Mouse (Mus musculus): ENCODE results near the gene Tldc1.
A peak's percentile ranks its signal among the peaks of the same experiment; 100 is the strongest.

Gene Tldc1

DNA sequence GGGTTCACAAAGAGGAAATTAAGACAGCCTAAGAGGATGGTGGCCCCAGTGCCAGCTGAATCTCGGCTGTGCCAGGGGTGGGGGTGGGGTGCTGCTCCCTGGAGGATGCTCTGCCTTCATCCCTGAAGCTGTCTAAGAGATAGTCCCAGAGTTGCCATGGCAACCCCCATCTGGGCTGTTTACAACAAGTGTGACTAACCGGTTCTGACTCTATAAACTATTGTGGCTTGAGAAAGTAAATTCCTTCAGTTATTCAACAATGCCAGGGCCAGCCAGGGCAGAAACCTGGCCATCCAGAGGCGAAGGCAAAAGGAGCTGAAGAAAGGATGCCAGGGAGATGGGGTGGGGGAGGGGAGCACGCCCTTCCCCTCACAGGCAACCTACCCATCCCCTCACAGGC, 23.0 kb upstream of the Tldc1 start:
- DNase-seq (ENCODE audit: low spot score) = no peak

DNA sequence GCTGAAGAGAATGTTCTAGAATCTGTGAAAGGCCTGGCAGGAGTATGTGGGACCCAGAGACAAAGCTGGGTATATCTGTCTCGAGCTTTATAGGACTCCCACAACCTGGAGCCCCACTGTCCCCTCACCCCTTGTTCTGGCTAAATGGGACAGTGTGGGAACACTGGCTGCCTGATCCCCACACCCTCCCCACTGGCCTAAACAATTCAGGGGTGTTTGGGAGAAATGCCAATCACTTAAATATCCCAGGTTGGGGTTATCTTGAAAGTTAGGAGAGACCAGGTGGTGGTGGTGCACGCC, 20.7 kb upstream of the Tldc1 start:
- no peak for DNase-seq (ENCODE audit: low spot score)

DNA sequence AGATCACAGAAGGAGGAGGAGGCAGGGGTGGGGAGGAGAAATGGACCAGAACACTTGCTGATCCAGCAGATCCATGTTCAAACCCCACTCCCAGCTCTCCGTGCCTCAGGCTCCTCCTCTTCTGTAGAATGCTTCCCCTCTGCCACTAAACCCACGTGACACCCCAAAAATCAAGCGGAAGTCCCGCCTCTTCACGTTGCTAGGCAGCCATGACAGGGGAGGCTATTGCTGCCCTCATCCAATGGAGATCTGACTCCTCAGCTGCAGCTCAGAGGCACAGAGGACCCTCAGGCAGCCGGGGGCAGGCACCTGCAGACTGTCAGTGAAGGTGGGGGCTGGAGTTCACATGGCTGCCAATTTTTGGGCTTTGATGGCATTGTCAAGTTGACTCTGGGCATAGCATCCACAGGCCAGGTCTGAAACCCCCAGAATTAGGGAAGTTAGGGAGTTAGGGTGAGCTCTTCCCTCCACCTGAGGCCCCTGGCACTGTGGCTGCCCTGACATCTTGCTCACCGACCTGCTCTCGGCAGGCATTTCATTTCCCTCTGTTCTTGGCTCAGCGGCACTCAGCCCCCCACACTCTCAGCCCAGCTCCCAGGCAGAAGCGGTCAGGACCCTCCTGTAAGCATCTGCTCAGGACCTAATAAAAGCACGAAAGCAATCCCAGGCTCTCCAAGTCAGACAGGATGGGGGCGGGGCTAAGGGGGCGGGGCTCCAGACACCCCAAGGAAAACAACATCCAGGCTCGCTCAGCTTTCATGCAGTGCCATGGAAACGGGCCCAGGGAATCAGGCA, 20.2 kb upstream of the Tldc1 start:
- DNase-seq (ENCODE audit: low spot score) = no peak

DNA sequence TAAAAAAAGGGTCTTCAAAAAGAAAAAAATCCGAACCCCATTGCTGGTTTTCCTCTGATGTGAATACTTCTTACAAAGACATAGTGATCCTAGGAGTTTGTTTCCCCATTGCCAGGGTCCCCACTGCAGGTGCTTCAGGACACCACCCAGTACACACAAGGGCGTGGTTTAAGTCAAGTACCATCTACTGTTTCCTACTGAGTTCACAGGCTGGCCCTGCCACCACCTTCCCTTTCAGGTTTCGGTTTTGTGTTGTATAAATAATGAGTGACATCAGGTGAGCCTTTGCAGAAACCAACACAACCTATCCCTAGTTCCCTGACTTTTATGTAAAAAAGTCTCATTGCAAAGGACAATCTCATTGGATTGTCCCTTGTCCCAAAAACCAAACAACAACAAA, 17.4 kb upstream of the Tldc1 start:
- DNase-seq (ENCODE audit: low spot score) = no peak

DNA sequence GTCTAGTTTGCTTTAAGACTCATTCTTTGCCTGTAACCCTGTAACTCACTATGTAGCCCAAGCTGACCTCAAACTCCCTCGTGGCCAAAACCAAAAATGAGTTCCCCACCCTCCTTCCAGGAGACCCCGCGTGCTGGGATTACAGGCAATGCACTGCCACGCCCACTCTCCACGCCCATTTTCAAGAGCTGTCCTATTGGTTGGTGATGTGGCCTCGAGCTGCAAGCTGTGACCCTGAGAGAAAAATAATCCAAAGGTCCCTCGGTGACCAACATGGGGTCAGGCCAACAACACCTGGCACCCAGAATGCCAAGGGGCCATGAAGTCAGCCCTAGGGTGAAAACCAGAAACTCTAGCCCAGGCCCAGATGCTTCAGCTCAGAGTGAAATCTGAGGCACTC, 16.5 kb upstream of the Tldc1 start:
- DNase-seq (ENCODE audit: low spot score) = no peak

DNA sequence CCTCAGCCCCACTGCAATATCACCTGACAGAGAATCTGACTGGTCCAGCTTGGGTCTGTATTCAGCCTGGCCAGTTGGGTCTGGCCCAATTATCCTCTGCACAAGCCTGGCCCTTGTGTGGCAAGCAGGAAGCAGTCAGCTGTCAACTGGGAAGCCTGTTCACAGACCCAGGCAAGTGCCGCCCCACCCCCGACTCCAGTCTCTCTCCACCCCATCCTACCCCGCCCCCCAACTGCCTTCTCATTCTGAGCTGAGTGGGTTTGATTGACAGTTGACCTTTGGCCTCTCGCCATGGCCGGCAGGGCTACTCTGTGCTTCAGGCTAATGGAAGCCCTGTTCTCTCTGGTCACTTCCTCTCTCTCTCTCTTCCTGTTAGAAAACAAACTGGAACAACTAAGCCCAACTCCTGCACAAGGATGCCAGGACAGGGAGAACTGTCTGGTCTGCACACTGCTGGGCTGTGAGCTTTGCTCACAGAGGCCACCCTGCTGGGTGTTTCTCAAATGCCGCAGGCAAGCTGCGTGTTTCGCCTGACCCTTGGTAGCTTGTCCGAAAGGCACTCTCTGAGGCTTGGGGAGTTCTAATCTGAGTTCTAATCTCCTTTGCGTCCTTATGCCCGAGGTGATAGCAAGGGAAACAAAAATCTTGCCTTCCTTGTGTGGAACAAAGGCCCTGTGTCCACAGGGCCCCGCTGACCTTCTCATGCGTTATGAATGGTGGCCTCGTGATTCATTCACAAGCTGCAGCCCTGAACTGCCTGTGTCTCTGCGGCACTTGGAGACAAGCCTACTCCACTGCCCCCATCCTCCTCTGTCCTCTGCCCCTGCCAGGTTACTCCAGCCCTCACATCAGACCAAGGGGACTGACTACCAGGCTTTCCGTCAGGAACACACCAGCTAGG, 13.8 kb upstream of the Tldc1 start:
- no peak for DNase-seq (ENCODE audit: low spot score)

DNA sequence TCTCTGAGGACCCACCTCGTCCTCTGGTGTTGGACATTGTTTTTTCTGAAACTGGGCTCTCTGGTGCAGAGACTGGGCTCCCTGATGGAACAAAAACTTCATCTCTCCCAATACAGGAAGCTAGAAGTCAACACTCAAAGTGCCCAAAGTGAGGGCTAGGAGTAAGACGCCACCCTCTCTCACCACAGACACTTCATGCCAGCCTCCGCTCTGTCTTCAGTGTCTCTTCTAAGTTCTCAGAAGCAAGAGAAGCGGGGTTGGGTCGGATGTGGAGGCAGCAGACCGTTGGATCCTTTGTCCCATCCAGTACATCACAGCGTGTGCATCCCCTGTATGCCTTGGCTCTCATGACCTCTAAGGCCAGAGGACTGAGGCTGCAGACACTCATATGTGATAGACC, 11.4 kb upstream of the Tldc1 start:
- DNase-seq (ENCODE audit: low spot score) = no peak

DNA sequence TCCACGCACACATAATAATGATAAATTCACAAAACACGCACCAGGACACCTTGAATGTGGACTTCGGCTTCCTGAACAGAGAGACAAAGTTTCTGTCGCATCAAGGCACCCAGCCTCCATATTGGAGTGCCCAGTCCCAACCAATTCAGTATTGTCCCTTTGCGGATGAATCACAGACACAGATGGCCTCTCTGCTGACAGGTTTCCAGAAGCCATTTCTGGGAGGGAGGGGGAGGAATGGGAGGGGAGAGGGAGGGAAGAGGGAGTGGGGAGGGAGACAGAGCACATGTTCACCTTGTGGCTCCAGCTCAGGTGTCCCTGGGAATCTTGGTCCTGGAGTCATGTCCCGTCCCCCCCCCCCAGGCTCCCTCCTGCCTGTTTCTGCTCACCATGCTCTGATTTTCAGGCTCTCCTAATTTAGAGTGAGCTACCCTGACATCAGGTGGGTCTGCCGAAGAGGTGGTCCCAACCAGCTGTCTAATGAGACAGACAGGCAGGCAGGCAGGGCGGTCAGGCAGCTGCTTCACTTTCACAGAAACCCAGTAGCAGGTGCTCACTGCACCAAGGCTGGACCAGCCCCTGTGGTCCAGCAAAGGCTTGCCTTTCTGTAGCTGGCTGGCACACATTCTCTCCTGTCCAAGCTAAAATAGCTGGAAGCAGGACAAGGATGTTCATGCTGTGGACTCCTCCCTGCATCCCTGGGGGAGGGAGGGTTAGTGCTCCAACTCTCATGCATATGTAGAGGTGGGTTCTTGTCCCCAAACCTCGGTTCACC, 10.6 kb upstream of the Tldc1 start:
- DNase-seq (ENCODE audit: low spot score) = no peak

DNA sequence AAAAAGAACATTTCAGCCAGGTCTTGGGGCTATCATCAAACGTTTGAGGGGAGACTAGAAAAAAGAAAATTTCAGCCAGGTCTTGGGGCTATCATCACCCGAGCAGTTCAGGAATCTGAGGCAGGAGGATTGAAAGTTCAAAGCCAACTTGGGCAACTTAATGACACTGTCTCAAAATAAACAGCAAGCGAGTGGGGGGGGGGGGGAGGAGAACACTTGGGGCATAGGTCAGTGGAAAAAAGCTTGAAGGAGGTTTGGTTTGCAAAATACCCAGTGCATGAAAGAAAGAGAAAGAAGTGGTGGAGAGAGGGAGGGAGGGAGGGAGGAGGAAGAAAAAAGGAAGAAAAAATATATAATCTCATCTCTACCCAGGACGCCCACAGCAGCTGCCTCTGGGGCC, 9.1 kb upstream of the Tldc1 start:
- DNase-seq (ENCODE audit: low spot score) = no peak

DNA sequence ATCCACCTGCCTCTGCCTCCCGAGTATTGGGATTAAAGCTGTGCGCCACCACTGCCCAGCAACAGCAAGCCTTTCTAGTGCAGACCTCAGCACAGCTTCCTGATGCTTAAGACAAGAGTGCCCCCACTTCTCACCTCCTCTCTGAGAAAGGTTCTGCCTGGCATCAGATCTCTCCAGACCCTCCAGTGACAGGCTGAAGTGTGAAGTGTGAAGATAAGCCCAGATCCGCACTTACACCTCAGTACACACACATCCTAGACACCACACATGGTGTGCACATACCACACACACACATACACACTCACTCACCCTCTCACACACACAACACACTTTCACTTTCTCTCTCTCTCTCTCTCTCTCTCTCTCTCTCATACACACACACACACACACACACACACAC, 8.7 kb upstream of the Tldc1 start:
- DNase-seq (ENCODE audit: low spot score) = no peak

DNA sequence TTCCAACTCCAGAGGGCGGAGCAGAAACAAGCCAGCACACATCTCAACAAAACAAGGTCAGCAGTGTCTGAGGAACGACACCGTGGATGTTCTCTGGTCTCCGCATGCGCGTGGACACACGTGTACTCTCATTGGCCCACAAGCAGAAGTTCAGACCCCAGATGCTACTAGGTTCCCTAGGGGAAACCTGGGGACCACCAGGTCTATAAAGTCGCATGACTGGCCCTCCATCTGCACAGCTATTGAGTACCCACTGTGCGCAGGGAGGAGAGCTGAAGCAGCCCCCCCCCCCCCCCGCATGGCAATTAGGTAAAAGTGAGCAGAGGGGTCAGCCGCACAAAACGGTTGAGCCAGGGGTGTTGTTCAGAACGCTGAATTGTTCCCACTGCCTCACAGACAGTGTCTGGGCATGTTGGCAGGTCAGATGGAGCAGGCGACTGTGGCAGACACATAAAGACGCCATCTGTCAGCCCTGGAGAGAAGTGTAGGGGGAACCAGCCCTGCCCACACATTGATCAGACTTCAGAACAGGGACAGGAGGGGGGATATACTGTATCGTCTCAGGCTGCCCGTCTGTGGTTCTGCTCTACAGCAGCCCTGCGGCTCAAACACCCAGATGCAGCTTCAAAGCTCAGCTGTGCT, 7.7 kb upstream of the Tldc1 start:
- DNase-seq (ENCODE audit: low spot score) = no peak

DNA sequence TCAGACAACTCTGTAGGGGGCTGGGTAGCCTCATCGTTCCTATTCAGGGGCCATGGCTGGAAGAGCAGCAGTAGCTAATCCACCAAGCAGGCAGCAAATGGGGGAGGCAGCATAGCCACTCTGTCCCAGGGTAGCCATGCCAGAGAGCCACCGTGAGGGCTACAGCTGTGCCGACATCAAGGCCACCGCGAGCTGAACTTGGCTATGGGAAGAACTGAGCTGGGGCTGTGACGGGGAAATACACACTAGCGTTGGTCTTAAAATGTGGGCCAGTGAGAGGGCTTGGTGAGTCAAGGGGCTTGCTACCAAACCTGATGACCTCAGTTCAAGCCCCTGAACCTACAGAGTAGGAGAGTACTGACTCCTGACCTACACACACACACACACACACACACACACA, 6.5 kb upstream of the Tldc1 start:
- DNase-seq (ENCODE audit: low spot score) = no peak

DNA sequence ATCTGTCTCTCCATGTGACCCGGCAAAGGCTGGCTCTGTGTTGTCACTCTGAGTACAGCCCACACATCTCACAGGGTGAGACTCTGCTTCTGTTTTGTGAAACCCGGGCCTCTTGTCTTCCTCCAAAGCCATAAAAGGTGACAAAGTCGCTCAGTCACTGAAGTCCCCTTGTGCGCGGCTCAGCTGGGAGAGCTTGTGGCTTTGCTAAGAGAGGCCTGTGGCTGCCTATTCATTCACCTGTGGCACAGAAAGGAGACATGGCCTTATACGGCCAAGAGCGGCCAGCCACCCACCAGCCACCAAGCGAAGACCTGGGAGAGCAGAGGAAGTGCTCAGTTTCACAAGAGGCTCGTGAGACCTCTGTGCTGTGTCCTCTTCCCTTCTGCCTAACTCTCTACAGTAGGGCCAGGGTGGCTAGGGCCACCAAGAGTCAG, 5.9 kb upstream of the Tldc1 start:
- DNase-seq (ENCODE audit: low spot score) = no peak

DNA sequence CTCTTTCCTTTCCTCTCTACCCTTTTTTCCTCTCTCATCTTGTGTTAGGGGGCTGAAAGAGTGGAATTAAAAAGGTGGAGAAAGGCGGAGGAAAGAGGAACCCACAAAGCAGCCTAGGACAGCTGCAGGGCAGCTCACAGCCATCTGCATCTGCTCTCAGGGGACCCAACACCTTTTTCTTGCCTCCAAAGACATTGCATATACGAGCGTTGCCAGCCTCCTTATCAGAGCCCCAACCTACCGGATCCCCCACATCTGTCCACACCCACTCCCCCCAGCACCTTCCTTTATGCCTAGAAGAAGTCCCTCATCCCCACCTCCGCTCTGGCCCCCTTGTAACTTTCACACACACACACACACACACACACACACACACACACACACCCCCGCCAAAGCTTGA, 5.4 kb upstream of the Tldc1 start:
- no peak for DNase-seq (ENCODE audit: low spot score)

DNA sequence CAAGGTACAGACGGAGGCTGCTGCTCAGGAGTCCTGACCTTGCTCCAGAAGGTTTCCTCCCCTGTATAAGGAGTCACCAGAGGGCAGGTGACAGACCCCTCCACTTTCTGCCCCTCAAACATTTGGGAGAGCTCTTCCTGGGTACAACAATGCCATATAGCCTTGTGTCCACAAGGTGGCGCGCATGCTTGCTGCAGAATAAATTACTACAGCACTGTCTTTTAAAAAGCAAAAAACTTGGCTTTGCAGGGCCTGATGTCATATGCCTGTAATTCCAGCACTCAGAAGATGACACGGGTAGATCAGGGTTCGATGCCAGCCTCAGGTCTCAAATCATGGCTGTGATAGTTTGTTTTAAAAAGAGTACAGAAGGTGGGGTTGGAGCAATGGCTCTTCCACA, 4.5 kb upstream of the Tldc1 start:
- peak; percentile 78 for DNase-seq (ENCODE audit: low spot score)

DNA sequence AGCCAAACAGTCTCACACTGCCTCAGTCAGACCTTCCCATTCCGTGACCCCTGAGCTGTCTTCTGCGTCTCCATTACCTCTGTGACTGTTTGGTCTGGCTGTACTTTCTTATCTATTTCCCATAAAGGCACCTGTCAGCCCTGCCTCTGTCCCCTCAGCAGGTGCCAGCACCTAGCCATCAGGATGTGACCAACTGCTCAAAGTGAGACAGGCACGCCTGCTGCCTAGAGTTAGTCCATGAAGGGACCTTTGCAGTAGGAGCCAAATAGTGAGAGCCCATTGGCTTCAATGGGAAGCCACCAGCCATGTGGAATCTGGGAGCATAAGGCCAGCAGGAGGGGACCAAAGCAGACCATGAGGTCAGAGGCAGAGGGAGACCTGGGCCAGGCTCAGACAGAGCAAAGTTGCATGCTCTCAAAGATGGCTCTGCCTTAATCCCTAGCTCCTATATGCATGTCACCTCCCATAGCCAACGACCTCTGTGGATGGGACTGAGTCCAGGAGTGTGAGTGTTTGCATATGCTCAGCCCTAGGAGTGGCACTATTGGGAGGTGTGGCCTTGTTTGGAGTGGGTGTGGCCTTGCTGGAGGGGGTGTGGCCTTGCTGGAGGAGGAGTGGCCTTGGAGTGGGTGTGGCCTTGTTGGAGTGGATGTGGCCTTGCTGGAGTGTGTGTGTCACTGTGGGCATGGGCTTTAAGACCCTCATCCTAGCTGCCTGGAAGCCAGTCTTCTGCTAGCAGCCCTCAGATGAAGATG, 3.0 kb upstream of the Tldc1 start:
- DNase-seq (ENCODE audit: low spot score) = no peak

DNA sequence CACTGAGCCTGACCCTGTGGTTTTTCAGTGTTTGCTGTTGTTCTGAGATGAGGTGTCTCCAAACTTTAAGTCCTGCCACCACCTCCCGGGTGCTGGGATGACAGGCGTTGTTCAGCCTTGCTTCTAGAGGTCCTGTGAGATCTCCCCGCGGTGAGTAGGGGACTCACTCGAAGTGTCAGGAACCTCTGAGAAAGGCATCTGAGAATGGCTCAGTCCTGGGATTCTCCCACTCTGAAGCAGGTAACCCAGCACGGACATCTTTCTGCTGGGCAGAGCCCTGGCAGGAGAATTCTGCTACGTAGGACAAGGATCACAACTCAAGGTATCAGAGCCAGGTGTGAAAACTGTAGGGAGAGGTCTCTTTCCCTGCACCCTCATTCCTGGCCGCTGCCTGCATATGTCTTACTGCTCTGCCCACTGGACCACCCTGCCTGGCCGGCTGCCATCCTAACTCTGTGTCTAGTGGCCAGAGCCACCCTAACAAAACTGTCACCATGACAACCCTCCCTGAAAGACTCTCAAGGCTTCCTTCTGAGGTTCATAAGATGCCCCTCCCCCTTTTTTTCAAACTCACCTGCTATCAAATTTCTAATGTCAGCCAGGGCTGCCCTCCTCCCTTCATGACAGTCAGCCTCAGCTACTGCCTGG, 2.3 kb upstream of the Tldc1 start:
- DNase-seq (ENCODE audit: low spot score) = no peak

DNA sequence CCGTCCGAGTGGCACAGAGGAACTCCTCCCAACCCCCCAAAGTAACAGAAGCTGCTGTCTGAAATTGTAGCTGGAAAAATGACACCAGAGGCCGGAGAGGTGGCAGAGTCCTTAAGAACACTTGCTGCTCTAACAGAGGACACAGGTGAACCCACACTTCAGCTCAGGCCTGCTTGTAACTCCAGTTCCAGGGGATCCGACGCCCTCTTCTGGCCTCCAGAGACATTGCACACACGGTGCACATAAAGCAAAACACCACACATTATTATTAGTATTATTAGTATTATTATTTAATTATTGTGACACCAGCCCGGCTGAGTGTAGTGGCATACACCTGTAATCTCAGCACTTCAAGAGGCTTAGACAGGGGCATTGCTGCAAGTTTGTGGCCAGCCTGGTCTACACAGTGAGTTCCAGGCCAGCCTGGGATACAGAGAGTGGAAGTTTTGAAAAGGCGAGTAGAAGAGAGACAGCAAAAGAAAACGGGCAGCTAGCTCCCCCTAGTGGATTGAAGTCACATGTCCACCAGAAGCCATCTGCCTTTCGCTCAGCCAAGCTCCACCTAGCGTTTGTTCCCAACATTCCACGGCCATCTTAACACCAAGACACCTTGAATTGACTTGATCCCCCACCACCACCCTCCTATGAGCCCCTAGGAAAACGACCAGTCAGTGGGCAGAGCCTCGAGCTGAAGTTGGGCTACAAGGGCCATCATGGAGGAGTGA, 959 bp upstream of the Tldc1 start:
- peak; percentile 62 for DNase-seq (ENCODE audit: low spot score)

DNA sequence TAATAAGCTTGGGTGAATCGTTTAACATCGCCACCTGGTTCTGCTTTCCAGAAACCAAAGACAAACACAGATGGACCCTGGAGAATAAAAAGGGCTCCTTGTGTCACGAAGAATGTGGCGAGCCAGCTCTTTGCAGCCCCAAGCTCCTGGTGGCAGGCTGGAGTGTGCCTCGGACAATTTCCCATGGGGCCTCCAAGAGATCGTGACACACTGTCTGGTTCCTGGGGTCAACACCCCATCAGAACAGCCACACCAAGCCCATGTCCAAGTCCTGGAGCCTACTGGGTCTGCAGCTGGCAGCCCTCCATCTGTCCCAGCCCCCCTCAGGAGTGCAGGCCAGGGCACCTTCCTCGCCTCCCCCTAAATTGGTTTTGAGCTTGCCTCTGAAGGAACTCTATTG, 451 bp downstream of the Tldc1 start:
- no peak for DNase-seq (ENCODE audit: low spot score)

DNA sequence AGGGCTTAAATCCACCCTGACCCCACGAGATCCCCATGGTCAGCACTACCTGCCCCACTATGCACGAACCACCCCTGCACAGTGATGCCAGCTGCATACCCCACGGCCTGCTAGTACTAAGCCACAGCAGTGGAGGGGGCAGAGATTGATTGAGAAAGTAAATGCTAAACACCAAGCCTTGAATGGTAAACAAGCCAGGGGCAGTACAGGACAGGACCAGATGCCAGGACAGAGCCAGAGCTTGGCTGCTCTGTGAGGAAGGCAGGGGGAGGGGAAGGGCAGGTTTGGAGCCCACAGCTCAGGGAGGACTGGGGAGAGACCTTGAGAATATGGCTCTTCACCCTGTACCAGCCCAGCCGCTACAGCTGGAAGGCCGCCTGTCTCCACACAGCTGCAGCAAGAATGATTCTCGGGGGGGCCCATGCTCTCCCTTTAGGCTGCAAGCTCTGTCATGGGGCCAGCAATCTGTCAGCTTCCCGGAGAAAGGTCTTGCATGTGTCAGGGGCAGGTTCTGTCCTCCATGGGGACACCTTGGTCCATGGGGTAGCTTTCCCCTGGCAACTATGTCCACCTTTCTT, 1.5 kb downstream of the Tldc1 start:
- no peak for DNase-seq (ENCODE audit: low spot score)
